ENCODE assay signal across 8 mouse cellular contexts in the genomic region with DNA sequence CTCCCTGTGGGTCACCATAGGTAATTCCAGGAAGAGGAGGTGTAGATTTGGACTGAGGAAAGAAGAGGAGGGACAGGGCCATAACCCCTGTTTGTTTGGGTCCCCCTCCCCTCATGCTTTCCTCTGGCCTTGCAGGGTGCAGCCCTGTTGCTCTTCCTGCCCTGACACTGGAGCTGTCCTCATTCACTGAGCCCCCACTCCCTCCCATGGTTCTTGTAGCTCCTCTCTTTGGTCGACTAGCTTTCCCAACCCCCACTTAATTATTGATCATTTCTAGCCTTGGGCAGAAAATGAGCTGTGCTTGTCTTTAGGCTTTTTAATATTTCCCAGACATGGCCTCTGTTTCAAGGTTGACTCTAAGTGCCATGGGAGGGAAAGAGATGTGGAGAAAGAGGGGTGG. TPM values are rescaled to one million over a fixed set of nuclear protein-coding genes. Genes with fewer than 3 reads are reported as not detected.
DNase-seq lines count a peak whose midpoint lies in the region; ATAC-seq and TF ChIP-seq lines count a peak whose summit lies in the region.

No protein-coding gene starts in this region.

- H3K4me2 ChIP-seq in heart, embryonic 13.5 days = peak overlapping the region; percentile 92
- peak overlapping the region; percentile 40 for H3K4me2 ChIP-seq in hindbrain, embryonic 11.5 days (replicated peaks; ENCODE audit: low read depth, low read length)
- peak overlapping the region; percentile 85 for H3K4me2 ChIP-seq in midbrain, embryonic 13.5 days (replicated peaks)

- no peak for ATAC-seq in heart, embryonic 13.5 days (ENCODE audit: extremely low read depth, insufficient number of reproducible peaks, low FRiP score, low TSS enrichment)
- no peak for ATAC-seq in hindbrain, embryonic 11.5 days (ENCODE audit: low FRiP score)
- ATAC-seq in midbrain, embryonic 13.5 days = no peak

- H3K79me2 ChIP-seq in MEL (ENCODE audit: control insufficient read depth, insufficient read depth, low read length, poor library complexity) = peaks cover 51% of the 10 kb centered on the region

- DNase-seq in heart, adult 8-10 months (ENCODE audit: low spot score) = no peak
- DNase-seq in MEL (ENCODE audit: low read depth, low spot score) = no peak
- no peak for DNase-seq in hindbrain, embryonic 11.5 days (ENCODE audit: low spot score)
- DNase-seq in embryo, embryonic 11 days = no peak
- DNase-seq in urinary bladder, postnatal 36 days (ENCODE audit: low spot score in 2 of 2) = no peak
- DNase-seq in left cerebral cortex, adult 11 months (ENCODE audit: low spot score) = no peak

- H3K27me3 ChIP-seq in heart, embryonic 13.5 days (replicated peaks) = no peaks in the 10 kb centered on the region
- H3K27me3 ChIP-seq in MEL (ENCODE audit: control insufficient read depth in 1 of 2, insufficient read depth in 2 of 2, low read length in 2 of 2) = no peaks in the 10 kb centered on the region
- H3K27me3 ChIP-seq in hindbrain, embryonic 11.5 days (ENCODE audit: control insufficient read depth, insufficient read depth, low read length) = no peaks in the 10 kb centered on the region
- H3K27me3 ChIP-seq in midbrain, embryonic 13.5 days = no peaks in the 10 kb centered on the region

- no peak for TF ChIP-seq RAD21 in MEL (IDR thresholded peaks at IDR 0.05; ENCODE audit: low read depth, low read length)

- peaks cover 17% of the 10 kb centered on the region for H3K36me3 ChIP-seq in heart, embryonic 13.5 days
- peaks cover 9 to 48% of the 10 kb centered on the region in 2 experiments for H3K36me3 ChIP-seq in MEL (ENCODE audit: control insufficient read depth in 1 of 2, insufficient read depth in 2 of 2, low read length in 2 of 2)
- H3K36me3 ChIP-seq in hindbrain, embryonic 11.5 days (ENCODE audit: control insufficient read depth, insufficient read depth, low read length) = no peaks in the 10 kb centered on the region
- peaks cover 19% of the 10 kb centered on the region for H3K36me3 ChIP-seq in midbrain, embryonic 13.5 days

- H3K9me3 ChIP-seq in heart, embryonic 13.5 days = no peaks in the 10 kb centered on the region
- H3K9me3 ChIP-seq in MEL (replicated peaks; ENCODE audit: insufficient read depth, low read length) = no peaks in the 10 kb centered on the region
- H3K9me3 ChIP-seq in hindbrain, embryonic 11.5 days (ENCODE audit: control insufficient read depth, low read length) = no peaks in the 10 kb centered on the region
- H3K9me3 ChIP-seq in midbrain, embryonic 13.5 days = no peaks in the 10 kb centered on the region

- no peak for TF ChIP-seq POLR2A in MEL (IDR thresholded peaks at IDR 0.05; ENCODE audit: control insufficient read depth in 1 of 2, insufficient read depth in 1 of 2, low read depth in 1 of 2, low read length in 2 of 2, poor library complexity in 1 of 2)

- no peak for TF ChIP-seq CTCF in MEL (IDR thresholded peaks at IDR 0.05 in 2 of 3, conservative IDR thresholded peaks at IDR 0.05 in 1 of 3; ENCODE audit: control insufficient read depth in 1 of 3, insufficient read depth in 1 of 3, low read depth in 2 of 3, low read length in 3 of 3, poor library complexity in 1 of 3, severe bottlenecking in 1 of 3)

- H3K27ac ChIP-seq in heart, embryonic 13.5 days (replicated peaks) = peak overlapping the region; percentile 99
- H3K27ac ChIP-seq in MEL (ENCODE audit: control insufficient read depth, low read depth, low read length) = no peak overlapping the region
- no peak overlapping the region for H3K27ac ChIP-seq in hindbrain, embryonic 11.5 days (ENCODE audit: low read depth, low read length)
- H3K27ac ChIP-seq in midbrain, embryonic 13.5 days = peak overlapping the region; percentile 97

- H3K4me3 ChIP-seq in heart, embryonic 13.5 days = peak overlapping the region; percentile 86
- peak overlapping the region; percentile 77 to 86 for H3K4me3 ChIP-seq in MEL (ENCODE audit: control insufficient read depth in 1 of 2, insufficient read depth in 1 of 2, low read depth in 2 of 2, low read length in 2 of 2)
- peak overlapping the region; percentile 75 for H3K4me3 ChIP-seq in hindbrain, embryonic 11.5 days (ENCODE audit: low read depth, low read length)
- H3K4me3 ChIP-seq in midbrain, embryonic 13.5 days (replicated peaks) = peak overlapping the region; percentile 62

- H3K4me1 ChIP-seq in heart, embryonic 13.5 days = peaks cover 28% of the 10 kb centered on the region
- peaks cover 24 to 47% of the 10 kb centered on the region in 2 experiments for H3K4me1 ChIP-seq in MEL (ENCODE audit: control insufficient read depth in 1 of 2, insufficient read depth in 2 of 2, low read length in 2 of 2)
- no peaks in the 10 kb centered on the region; the same call in 1 of the 2 replicates for H3K4me1 ChIP-seq in hindbrain, embryonic 11.5 days (replicated peaks; ENCODE audit: control insufficient read depth, insufficient read depth, low read length)
- H3K4me1 ChIP-seq in midbrain, embryonic 13.5 days (replicated peaks) = peaks cover 43% of the 10 kb centered on the region

- no peak for TF ChIP-seq EP300 in MEL (IDR thresholded peaks at IDR 0.05; ENCODE audit: low read depth in 1 of 2, low read length in 2 of 2)

- H3K9ac ChIP-seq in heart, embryonic 13.5 days = peak overlapping the region; percentile 96
- peak overlapping the region; percentile 80 for H3K9ac ChIP-seq in MEL (ENCODE audit: control insufficient read depth, low read depth, low read length, poor library complexity, severe bottlenecking)
- H3K9ac ChIP-seq in hindbrain, embryonic 11.5 days (ENCODE audit: low read depth, low read length) = no peak overlapping the region; the same call in 1 of the 2 replicates
- H3K9ac ChIP-seq in midbrain, embryonic 13.5 days (replicated peaks) = peak overlapping the region; percentile 78

- 19% methylated on average over 1 of the region's 1 CpGs for WGBS in heart, embryonic 13.5 days
- WGBS in hindbrain, embryonic 11.5 days = 17% methylated on average over 1 of the region's 1 CpGs
- WGBS in midbrain, embryonic 13.5 days = 27% methylated on average over 1 of the region's 1 CpGs

TF ChIP-seq in MEL, 35 proteins besides CTCF, POLR2A, EP300 and RAD21 (continues in another document):
- TF ChIP-seq ZKSCAN1 (IDR thresholded peaks at IDR 0.05; ENCODE audit: low read depth, low read length) = no peak
- TF ChIP-seq ZMIZ1 (IDR thresholded peaks at IDR 0.05; ENCODE audit: low read depth, low read length) = no peak
- TF ChIP-seq ZNF384 (IDR thresholded peaks at IDR 0.05; ENCODE audit: low read depth, low read length) = no peak
- no peak for TF ChIP-seq MEF2A (IDR thresholded peaks at IDR 0.05; ENCODE audit: extremely low read depth, insufficient replicate concordance, low read depth, low read length, poor library complexity, severe bottlenecking)
- TF ChIP-seq MYB (IDR thresholded peaks at IDR 0.05; ENCODE audit: low read depth, low read length) = no peak
- TF ChIP-seq MYC (IDR thresholded peaks at IDR 0.05; ENCODE audit: low read depth, low read length) = no peak
- no peak for TF ChIP-seq NELFE (IDR thresholded peaks at IDR 0.05; ENCODE audit: low read depth, low read length)

RNA-seq across cellular contexts. Expression of gene Prune1, which starts 2.2 kb away (rescaled TPM):
- polyA plus RNA-seq in heart, embryonic 13.5 days (2015; fragmentation: Nextera tagmentation; extraction: Ambion mirVana) = 24.5 and 26.0 TPM in 2 replicates
- total RNA-seq in heart, adult 8-10 months (2022) = 10 to 100 TPM; 26.3 to 27.9 (median 27.2) TPM
- 28.5 and 32.4 TPM in 2 replicates for total RNA-seq in MEL (2012; rRNA removed)
- 10 to 100 TPM in 1 of 2 experiments, not detected in 1; 51.8 TPM for polyA plus RNA-seq in MEL (2012; ENCODE audit: insufficient read depth in 1 of 2, insufficient read length in 2 of 2, low read depth in 1 of 2, low replicate concordance in 2 of 2, missing spikeins in 1 of 2)
- polyA plus RNA-seq in hindbrain, embryonic 11.5 days (2014; fragmentation: Nextera tagmentation; extraction: Ambion mirVana) = 31.0 and 31.3 TPM in 2 replicates
- 46.4 and 50.1 TPM in 2 replicates for polyA plus RNA-seq in midbrain, embryonic 13.5 days (2015; fragmentation: Nextera tagmentation; extraction: Ambion mirVana)

RNA-seq across cellular contexts. Expression of gene Mindy1, which starts 2.9 kb away (rescaled TPM):
- polyA plus RNA-seq in heart, embryonic 13.5 days (2015; fragmentation: Nextera tagmentation; extraction: Ambion mirVana) = 24.3 TPM in 2 replicates
- 10 to 100 TPM; 19.5 to 23.8 (median 21.3) TPM for total RNA-seq in heart, adult 8-10 months (2022)
- total RNA-seq in MEL (2012; rRNA removed) = 203 and 265 TPM in 2 replicates
- 100 to 1,000 TPM in 1 of 2 experiments, not detected in 1; 234 TPM for polyA plus RNA-seq in MEL (2012; ENCODE audit: insufficient read depth in 1 of 2, insufficient read length in 2 of 2, low read depth in 1 of 2, low replicate concordance in 2 of 2, missing spikeins in 1 of 2)
- 42.2 and 46.5 TPM in 2 replicates for polyA plus RNA-seq in hindbrain, embryonic 11.5 days (2014; fragmentation: Nextera tagmentation; extraction: Ambion mirVana)
- polyA plus RNA-seq in midbrain, embryonic 13.5 days (2015; fragmentation: Nextera tagmentation; extraction: Ambion mirVana) = 47.5 and 50.5 TPM in 2 replicates

RNA-seq across cellular contexts. Expression of gene Anxa9, which starts 22.9 kb away (rescaled TPM):
- 0.90 and 1.1 TPM in 2 replicates for polyA plus RNA-seq in heart, embryonic 13.5 days (2015; fragmentation: Nextera tagmentation; extraction: Ambion mirVana)
- 1 to 10 TPM in 1 of 4 experiments, under 1 TPM in 2, not detected in 1; 0.52 to 1.5 (median 0.66) TPM for total RNA-seq in heart, adult 8-10 months (2022)
- 7.7 and 7.8 TPM in 2 replicates for total RNA-seq in MEL (2012; rRNA removed)
- 10 to 100 TPM in 1 of 2 experiments, not detected in 1; 33.9 TPM for polyA plus RNA-seq in MEL (2012; ENCODE audit: insufficient read depth in 1 of 2, insufficient read length in 2 of 2, low read depth in 1 of 2, low replicate concordance in 2 of 2, missing spikeins in 1 of 2)
- polyA plus RNA-seq in hindbrain, embryonic 11.5 days (2014; fragmentation: Nextera tagmentation; extraction: Ambion mirVana) = 1.6 and 2.1 TPM in 2 replicates
- 0.58 and 0.63 TPM in 2 replicates for polyA plus RNA-seq in midbrain, embryonic 13.5 days (2015; fragmentation: Nextera tagmentation; extraction: Ambion mirVana)

RNA-seq across cellular contexts. Expression of gene Cers2, which starts 30.5 kb away (rescaled TPM):
- 128 and 140 TPM in 2 replicates for polyA plus RNA-seq in heart, embryonic 13.5 days (2015; fragmentation: Nextera tagmentation; extraction: Ambion mirVana)
- total RNA-seq in heart, adult 8-10 months (2022) = 10 to 100 TPM; 30.6 to 35.5 (median 33.4) TPM
- 240 and 307 TPM in 2 replicates for total RNA-seq in MEL (2012; rRNA removed)
- 100 to 1,000 TPM; 134 to 357 TPM for polyA plus RNA-seq in MEL (2012; ENCODE audit: insufficient read depth in 1 of 2, insufficient read length in 2 of 2, low read depth in 1 of 2, low replicate concordance in 2 of 2, missing spikeins in 1 of 2)
- 101 and 105 TPM in 2 replicates for polyA plus RNA-seq in hindbrain, embryonic 11.5 days (2014; fragmentation: Nextera tagmentation; extraction: Ambion mirVana)
- polyA plus RNA-seq in midbrain, embryonic 13.5 days (2015; fragmentation: Nextera tagmentation; extraction: Ambion mirVana) = 91.3 and 93.8 TPM in 2 replicates

RNA-seq across cellular contexts. Expression of gene Bnipl, which starts 33.1 kb away (rescaled TPM):
- polyA plus RNA-seq in heart, embryonic 13.5 days (2015; fragmentation: Nextera tagmentation; extraction: Ambion mirVana) = 0.23 and 0.24 TPM in 2 replicates
- not detected for total RNA-seq in heart, adult 8-10 months (2022)
- 0.19 and 0.20 TPM in 2 replicates for total RNA-seq in MEL (2012; rRNA removed)
- polyA plus RNA-seq in MEL (2012; ENCODE audit: insufficient read depth in 1 of 2, insufficient read length in 2 of 2, low read depth in 1 of 2, low replicate concordance in 2 of 2, missing spikeins in 1 of 2) = under 1 TPM in 1 of 2 experiments, not detected in 1; 0.43 TPM
- polyA plus RNA-seq in hindbrain, embryonic 11.5 days (2014; fragmentation: Nextera tagmentation; extraction: Ambion mirVana) = 0.61 and 0.73 TPM in 2 replicates
- 0.17 TPM in 1 of 2 replicates, not detected in the other for polyA plus RNA-seq in midbrain, embryonic 13.5 days (2015; fragmentation: Nextera tagmentation; extraction: Ambion mirVana)

Comparison
In these comparisons a context has a peak if more than half of its experiments do, and no peak if none do; other contexts are left out.
1. H3K27ac ChIP-seq: peak in heart, embryonic 13.5 days (single experiment) and midbrain, embryonic 13.5 days (single experiment); none in MEL (single experiment) and hindbrain, embryonic 11.5 days (single experiment).
2. H3K4me2 ChIP-seq: peak in every context shown above with its lines; median percentile 92 in heart, embryonic 13.5 days; 85 in midbrain, embryonic 13.5 days; 40 in hindbrain, embryonic 11.5 days.
3. Peak in every context shown above with its lines, with median percentiles within 50 percentile points of each other: H3K4me3 ChIP-seq.